Mouse (Mus musculus) spleen, postnatal 14 days (tissue): ENCODE measurements around the gene Ecpas.

Source experiments
- DNase-seq, 2 experiments: peaks; one replicate each; pipeline ENCODE4 v3.0.0; 2021 to 2022; ENCODE audit warnings: low spot score in 2 of 2

Gene Ecpas

GRCm38 (mm10) chr4:58911069-58911830 is 1.3 kb downstream of the Ecpas start:
- DNase-seq, result peak; percentile 39 to 52

- DNase-seq, result no peak
Measured at GRCm38 (mm10) chr4:58910175-58911068, 2.1 kb downstream of the Ecpas start.

- DNase-seq, result no peak
Measured at GRCm38 (mm10) chr4:58907453-58907852, 5.1 kb downstream of the Ecpas start.

- DNase-seq, result no peak
Measured at GRCm38 (mm10) chr4:58898318-58898717, 14.2 kb downstream of the Ecpas start.

GRCm38 (mm10) chr4:58897436-58897835 is 15.1 kb downstream of the Ecpas start:
- DNase-seq, result no peak

- DNase-seq, result no peak
Measured at GRCm38 (mm10) chr4:58894399-58894798, 18.1 kb downstream of the Ecpas start.

- DNase-seq, result no peak
Measured at GRCm38 (mm10) chr4:58890035-58890782, 22.3 kb downstream of the Ecpas start.

GRCm38 (mm10) chr4:58888568-58888967 is 24.0 kb downstream of the Ecpas start:
- DNase-seq, result no peak

- DNase-seq, result no peak
Measured at GRCm38 (mm10) chr4:58887626-58888025, 24.9 kb downstream of the Ecpas start.

- DNase-seq, result no peak
Measured at GRCm38 (mm10) chr4:58886778-58887177, 25.8 kb downstream of the Ecpas start.

- no peak for DNase-seq
Measured at GRCm38 (mm10) chr4:58885341-58885740, 27.2 kb downstream of the Ecpas start.

GRCm38 (mm10) chr4:58883841-58884240 is 28.7 kb downstream of the Ecpas start:
- no peak for DNase-seq

- DNase-seq, result no peak
Measured at GRCm38 (mm10) chr4:58874373-58874772, 38.2 kb downstream of the Ecpas start.

GRCm38 (mm10) chr4:58867242-58867641 is 45.3 kb downstream of the Ecpas start:
- DNase-seq, result no peak

GRCm38 (mm10) chr4:58832908-58833307 is 79.6 kb downstream of the Ecpas start:
- no peak for DNase-seq

GRCm38 (mm10) chr4:58825921-58826320 is 86.6 kb downstream of the Ecpas start:
- no peak for DNase-seq

GRCm38 (mm10) chr4:58787616-58788015 is 124.9 kb downstream of the Ecpas start, which contains the start of gene Olfr267:
Olfr267 (minus strand) TSS chr4:58787716.
- DNase-seq, result no peak

GRCm38 (mm10) chr4:58786659-58787058 is 125.9 kb downstream of the Ecpas start:
- DNase-seq, result no peak

- DNase-seq, result no peak
Measured at GRCm38 (mm10) chr4:58763417-58763816, 149.1 kb downstream of the Ecpas start.

GRCm38 (mm10) chr4:58749510-58749909 is 163.0 kb downstream of the Ecpas start:
- DNase-seq, result no peak

GRCm38 (mm10) chr4:58749101-58749500 is 163.4 kb downstream of the Ecpas start:
- no peak for DNase-seq
